Mouse (Mus musculus): ENCODE measurements around the gene Smarcb1. TPM values are rescaled to one million over a fixed set of nuclear protein-coding genes. Genes with fewer than 3 reads are reported as not detected.

Smarcb1 gene
- total RNA-seq, 2 experiments from 2014 or later, result 79.4 to 80.0 TPM

DNA sequence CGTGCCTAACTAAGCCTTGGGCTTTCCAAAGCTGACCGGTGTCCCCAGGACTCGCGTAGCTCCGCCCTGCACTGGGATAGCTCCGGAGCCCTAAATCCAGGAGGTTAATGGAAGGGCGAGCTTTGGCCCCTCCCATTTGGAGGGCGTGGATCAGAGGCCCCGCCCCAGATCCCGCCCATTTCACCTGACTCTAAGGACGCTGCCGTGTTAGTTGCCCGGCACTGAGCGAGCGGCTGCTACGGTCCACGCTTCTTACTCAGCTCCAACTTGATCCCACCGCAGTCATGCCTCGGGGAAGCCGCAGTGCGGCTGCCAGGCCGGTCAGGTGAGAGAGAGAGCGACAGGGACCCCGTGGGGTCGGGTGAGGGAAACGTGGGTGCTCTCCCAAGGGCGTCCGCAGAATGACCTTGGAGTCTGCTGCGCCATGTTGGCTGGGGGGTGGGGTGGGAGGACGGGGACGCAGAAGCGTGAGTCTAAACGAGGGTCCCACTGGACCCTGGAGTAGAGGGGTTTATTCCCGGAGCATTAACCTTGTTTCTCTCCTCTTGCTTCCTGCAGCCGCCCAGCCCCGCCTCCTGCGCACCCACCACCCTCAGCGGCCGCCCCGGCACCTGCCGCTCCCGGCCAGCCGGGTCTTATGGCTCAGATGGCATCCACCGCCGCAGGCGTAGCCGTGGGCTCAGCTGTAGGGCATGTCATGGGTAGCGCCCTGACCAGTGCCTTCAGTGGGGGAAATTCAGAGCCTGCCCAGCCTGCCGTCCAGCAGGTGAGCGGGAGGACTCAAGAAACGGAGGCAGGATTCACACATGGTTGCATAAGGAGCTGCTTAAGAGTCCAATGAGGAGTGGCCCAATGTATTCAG lies 14.5 kb upstream of the Smarcb1 start, which contains the start of gene Mmp11:
Gene Mmp11 (minus strand): TSS at position 817 of the 862 bp plus-strand sequence.
- ATAC-seq (replicated peaks; ENCODE audit: poor library complexity, severe bottlenecking), result peak; percentile 80

DNA sequence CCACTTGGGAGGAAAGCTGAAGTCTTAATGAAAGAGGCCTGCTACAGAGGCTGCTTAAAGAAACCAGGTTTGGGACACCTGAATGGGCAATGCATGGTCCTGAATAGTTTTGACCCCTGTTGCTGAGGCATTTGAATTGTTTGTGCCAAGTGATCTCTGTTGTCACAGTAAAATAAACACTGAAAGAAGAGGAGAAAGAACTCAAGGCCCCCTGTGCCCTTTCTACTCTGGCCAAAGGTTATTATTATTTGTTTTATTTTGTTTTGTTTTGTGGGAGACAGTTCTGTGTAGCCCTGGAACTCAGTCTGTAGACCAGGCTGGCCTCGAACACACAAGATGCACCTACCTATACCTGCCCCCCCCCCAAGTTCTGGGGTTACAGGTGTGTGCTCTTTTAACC lies 13.6 kb upstream of the Smarcb1 start:
- ATAC-seq (replicated peaks; ENCODE audit: poor library complexity, severe bottlenecking), result no peak

DNA sequence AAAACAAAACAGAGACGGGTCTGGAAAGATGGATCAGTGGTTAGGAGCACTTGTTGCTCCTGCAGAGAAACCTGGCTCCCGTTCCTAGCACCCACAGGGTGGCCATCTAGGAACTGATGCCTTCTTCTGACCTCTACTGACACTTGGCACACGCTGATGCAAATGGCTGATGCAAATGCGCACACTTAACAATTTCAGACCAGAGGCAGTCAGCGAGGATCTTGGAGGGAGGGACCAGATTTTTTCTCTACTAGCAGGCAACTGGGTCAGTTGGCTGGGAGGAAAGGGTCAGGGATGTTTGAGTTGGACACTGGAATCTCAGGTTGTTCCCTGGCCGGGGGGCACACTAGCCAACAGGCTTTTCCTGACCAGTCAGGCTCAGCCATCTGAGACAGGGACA lies 11.5 kb upstream of the Smarcb1 start, which contains the start of gene Chchd10:
Gene Chchd10 (plus strand): TSS at position 240 of the 400 bp plus-strand sequence.
- ATAC-seq (replicated peaks; ENCODE audit: poor library complexity, severe bottlenecking), result no peak

DNA sequence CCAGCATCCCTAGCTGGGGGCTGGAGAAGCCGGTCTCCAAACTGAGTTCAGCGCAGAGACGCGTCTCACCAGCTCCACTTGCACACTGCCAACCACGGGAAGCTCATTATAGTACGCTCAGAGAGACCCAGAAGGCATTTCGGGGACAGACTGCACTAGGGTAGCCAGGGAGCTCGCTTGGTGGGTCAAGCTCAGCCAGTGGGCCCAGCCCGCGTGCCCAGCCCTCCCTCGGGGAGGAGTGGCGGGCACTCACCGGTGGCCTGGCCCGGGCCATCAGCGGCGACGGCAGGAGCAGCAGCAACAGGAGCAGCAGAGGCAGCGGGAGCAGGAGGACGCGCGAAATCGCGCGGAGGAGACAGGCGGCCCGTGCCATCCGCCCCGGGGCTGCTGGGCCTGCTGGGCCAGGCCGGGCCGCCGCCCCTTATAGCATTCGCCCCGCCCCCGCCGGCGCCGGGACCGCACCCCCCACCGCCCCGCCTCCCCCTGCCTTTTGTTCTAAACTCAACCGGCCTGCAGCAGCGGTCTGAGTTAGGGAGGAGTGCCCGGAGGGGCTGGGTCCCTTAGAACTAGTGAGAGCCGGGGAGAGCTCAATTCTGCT lies 10.8 kb upstream of the Smarcb1 start:
- ATAC-seq (replicated peaks; ENCODE audit: poor library complexity, severe bottlenecking), result peak; percentile 49

DNA sequence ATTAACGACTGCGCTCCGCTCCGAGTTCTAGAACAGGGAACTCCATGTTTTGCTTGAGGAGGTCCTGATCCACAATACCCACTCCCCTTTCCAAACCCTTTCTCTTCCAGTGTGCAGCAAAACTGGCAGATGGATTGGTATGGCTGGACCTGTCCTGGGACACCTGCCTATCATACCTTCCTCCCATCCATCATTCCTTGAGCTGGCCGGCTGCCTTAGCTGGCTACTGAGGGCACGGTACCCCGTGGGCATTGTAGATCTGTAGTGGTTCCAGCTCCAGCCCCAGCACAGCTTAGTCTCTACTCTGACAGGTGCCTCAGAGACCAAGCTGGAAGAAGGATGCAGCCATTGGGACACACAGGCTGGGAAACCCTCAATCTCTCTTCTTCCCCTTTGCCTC lies 9.9 kb upstream of the Smarcb1 start:
- no peak for ATAC-seq (replicated peaks; ENCODE audit: poor library complexity, severe bottlenecking)

DNA sequence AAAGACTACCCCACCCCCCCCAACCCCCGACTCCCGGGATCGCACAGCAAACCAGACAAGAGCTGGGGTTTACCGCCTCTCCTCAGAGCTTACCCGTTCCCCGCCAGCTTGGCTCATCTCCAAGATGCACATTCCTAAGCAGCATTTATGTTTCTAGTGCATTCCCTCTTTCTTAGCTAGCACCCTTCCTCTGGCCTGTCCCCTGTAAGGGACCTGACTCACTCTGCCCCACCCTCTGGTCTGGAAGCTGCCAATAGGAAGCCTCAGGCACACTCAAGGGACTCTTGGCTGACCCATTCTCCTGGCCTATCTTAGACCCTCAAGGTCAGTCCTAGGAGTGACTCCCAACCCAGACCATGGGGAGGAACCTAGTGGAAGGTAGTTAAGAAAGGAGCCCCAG lies 8.9 kb upstream of the Smarcb1 start:
- no peak for ATAC-seq (replicated peaks; ENCODE audit: poor library complexity, severe bottlenecking)

DNA sequence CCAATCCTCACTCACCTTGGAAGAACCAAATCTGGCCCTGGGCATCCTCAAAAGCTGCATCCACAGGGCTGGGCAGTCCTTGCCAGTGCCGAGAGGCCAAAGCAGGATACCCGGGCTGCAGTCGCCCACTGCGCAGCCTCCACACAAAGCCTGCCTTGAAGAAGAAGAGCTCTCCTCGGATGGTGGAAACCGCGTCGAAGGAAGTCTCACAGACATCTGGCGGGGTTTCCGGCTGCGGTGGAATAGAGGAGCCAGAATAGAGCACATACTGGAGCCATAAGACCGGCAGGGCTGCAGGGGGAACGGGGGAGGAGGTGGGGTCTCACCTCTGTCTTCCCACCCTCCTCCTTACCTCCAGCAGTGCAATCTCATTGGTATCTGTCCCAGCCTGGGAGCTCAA lies 5.0 kb upstream of the Smarcb1 start:
- ATAC-seq (replicated peaks; ENCODE audit: poor library complexity, severe bottlenecking), result 0 out of 2 replicates have a peak, but pooled peaks have one; percentile 8

DNA sequence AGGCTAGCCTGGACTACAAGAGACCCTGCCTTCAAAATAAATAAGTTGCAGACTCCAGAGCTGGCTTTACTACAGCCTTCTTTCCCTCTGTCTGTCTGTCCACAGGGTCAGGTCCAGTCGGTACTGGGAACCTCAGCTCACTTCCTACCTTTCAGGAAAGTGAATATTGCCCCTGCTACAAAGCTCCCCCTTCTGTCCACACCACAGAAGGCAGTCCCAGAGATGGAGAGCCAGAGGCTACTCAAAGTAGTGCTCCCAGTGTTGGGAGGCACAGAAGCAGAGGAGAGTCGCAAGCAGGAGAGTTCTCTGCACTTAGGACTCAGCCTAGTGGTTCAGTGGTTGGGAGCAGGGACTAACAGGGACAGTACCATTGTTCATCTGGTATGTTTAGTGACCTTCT lies 2.9 kb upstream of the Smarcb1 start:
- peak; percentile 15; the same call in 1 of the 2 replicates for ATAC-seq (replicated peaks; ENCODE audit: poor library complexity, severe bottlenecking)

DNA sequence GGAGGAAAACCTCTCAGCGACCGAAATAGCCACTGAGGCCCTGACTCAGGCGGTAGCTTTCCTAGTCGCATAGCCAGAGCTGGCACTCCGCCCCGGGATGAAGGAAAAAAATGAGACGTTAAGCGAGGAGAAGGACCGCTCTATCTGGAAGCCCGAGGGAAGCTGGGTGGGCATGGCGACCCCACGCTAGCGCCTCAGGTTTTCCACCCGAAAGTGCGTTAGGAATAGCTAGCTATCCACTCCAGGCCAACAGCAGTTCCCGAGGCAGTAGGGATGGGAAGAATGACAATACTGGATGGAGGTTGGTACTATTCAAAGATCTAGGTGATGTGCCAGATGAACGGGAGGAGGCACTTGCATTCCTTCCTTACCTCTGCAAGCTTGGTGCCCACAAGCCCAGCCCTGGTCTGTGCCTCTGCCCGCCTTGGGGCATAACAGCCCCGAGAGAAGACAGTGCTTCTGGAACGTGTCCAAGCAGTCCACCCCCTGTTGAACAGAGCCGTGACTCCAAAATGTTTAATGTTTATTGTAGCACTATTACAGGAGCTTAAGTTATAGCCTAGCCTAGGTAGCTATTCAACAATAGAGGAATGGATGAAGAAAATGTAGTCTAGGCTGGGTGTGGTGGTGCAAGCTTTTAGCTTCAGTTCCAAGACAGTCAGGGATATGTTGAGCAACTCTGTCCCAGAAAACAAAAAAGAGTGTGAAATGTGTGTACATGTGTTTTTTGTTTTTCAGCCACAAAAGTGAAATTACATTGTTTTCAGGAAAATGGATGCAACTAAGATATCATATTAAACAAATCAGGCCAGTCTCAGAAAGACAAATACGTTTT lies 526 bp upstream of the Smarcb1 start:
- ATAC-seq (replicated peaks; ENCODE audit: poor library complexity, severe bottlenecking), result no peak

DNA sequence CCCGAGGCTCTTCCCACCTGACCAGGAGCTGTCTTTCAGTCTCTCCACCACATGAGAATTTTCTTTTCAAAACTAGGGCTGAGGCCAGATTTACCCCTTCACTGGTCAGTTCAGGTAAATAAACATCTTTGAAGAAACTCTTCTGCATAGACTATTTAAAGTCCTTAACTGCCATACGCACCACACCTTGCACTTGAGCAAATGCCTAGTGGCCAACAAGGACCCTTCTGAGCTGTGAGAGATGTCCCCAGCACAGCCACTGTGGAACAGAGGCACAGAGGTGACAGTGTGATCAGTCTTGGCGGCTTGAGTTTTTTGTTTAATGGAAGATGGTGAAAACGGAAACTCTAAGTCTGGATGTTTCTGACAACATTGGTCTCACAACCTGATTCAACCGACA lies 2.4 kb downstream of the Smarcb1 start:
- no peak for ATAC-seq (replicated peaks; ENCODE audit: poor library complexity, severe bottlenecking)

DNA sequence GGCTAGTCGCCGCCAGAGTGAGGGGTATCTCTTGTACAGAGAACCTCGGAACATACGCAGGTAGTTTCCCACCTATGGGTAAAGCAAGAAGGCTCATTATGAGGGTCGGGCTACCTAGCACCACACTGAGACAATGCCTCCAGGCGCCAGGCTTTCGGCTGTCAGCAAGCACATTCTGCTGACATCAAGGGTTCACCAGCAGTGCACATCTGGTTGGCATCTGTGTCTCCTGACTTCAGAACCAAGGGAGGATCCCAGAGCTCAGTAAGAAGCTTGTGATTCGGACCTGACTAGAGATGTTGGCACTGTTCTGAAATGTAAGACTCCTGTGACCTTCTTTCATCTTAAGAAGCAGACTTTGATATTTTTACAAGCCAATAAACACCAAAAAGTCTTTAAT lies 4.6 kb downstream of the Smarcb1 start:
- no peak for ATAC-seq (replicated peaks; ENCODE audit: poor library complexity, severe bottlenecking)

DNA sequence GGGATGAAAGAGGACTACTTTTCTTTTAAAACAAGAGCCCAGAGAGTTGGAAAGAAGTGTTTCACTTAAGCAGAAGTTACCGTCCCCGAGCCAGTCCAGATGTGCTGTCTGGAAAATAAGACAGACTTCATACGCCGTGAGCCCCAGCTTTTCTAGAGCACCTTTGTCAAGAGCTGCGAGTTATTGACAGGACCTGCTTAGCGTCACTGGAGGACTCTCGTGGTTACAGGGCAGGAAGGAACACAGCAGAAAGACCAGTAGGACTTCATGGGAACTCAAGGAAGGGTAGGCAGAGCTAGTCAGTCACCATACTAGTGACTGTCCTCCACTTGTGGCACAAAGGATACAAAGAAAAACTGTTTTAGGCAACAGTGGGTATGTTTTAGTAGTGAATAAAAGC lies 5.9 kb downstream of the Smarcb1 start:
- no peak for ATAC-seq (replicated peaks; ENCODE audit: poor library complexity, severe bottlenecking)

DNA sequence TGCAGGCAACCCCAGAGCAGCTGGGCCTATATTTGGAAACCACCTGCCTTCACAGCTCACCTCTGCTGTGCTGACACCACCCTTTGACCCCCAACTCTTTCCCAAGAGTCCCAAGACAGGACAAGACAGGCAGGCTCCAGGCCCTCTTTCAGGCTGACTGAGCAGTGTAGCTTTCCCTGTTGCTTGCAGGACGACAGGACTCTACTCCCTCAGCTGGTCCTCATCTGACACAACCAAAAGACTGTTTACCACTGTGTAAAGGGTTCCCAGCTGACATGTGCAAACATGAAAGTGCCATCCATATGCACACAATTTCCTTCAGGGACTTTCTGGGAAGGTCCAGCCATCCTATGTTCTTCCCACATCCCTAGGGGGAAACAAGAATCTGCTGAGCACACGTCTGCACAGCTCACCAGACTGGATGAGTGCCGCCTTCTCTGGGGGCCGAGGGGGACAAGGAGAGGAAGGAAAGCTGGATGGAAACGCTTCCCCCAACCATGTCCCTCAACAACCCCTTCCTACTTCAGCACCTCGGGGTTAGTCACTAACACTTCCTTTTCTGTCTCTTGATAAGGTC lies 8.3 kb downstream of the Smarcb1 start:
- ATAC-seq (replicated peaks; ENCODE audit: poor library complexity, severe bottlenecking), result no peak

DNA sequence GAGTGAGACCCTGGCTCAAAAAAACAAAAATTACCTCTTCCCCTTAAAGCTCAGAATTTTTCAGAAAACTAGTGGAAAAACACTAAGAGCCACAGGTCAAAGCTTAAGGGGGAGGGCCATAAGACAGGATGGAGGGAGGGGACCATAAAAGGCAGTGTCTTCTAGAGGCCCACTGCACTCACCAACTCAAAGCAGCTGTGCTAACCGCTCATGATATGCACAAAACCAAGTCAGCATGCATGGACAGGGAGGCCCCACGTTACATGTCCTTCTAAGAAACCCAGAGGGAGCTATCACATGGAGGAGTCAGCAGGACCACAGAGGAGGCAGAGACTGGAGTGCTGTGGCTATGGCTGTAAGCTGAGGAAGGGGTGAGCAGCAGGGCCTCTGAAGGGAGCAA lies 10.7 kb downstream of the Smarcb1 start:
- ATAC-seq (replicated peaks; ENCODE audit: poor library complexity, severe bottlenecking), result no peak

DNA sequence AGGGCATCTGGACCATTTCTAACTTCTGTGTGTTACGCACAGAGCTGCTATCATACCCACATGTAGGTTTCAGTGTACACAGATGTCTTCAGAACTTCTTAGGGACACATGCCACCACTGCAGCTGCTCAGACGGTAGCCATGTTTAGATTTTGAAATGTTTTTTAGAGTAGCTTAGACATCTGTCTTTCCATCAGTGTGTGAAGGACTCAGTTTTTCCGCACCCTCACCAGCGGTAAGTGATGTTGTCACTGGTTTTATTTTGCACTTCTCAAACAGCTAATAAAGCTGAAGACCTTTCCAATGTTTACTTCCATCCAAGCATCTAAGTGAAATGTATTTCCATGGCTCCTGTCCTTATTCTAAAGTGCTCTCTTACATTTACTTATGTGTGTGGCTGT lies 14.5 kb downstream of the Smarcb1 start:
- no peak for ATAC-seq (replicated peaks; ENCODE audit: poor library complexity, severe bottlenecking)

DNA sequence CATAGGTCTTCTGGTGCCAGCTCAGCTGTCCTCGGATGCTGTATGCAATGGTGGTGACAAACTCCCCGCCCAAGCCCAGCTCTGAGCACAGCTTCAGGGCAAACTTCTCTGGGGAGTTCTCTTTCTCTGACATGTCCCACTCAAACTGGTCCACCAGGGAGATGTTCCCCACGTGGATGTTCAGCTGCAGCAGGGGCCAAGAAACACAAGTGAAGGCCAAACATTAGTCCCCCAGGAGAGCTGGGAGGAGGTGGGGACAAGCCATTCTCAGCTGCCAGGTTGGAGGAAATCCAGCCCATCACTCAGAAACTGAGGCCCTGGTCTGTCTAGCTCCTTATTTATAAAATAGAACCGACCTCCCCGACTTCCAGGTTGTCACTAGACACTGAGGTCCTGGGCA lies 17.0 kb downstream of the Smarcb1 start:
- no peak for ATAC-seq (replicated peaks; ENCODE audit: poor library complexity, severe bottlenecking)

DNA sequence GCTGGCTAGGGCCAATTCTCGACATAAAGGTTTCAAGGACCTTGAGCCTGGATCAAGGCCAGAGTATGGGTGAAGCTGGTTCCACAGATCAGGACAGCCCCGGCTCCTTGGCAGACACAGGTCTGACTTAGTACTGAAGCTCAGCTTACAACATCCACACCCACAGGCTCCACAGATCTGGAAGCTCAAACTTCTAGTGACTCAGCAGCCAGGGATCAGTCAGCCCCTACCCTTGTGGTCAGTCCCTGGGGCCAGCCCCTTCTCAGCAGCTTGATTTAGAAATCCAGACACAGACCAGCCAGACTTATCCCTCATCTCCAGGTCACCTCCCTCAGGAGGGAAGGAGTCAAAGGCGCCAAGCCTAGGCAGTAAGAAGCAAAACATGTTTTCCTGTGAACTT lies 22.6 kb downstream of the Smarcb1 start:
- no peak for ATAC-seq (replicated peaks; ENCODE audit: poor library complexity, severe bottlenecking)

DNA sequence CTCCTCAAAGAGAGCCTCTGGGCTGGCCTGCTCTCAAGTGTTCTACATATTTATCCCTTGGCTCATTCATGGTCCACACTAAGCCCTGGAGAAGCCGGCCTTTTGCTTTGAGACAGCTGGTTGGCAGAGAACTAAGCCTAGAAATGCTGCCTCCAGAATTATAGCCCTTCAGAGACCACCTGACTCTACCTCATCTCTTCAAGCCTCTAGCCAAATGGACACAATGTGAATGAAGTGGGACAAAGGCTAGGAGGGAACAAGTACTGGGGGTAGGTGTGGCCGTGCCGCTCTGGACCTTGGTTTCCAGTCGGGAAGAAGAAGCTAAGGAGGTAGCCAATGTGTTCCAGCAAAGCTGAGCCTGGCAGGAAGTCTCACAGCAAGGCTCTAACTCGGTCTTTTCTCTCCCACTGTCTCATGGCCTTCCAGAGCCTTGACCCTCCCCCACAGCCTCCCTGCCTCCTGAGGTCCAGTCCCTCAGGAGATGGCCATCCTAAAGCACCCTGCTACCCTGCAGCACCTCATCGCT lies 23.3 kb downstream of the Smarcb1 start:
- ATAC-seq (replicated peaks; ENCODE audit: poor library complexity, severe bottlenecking), result no peak

DNA sequence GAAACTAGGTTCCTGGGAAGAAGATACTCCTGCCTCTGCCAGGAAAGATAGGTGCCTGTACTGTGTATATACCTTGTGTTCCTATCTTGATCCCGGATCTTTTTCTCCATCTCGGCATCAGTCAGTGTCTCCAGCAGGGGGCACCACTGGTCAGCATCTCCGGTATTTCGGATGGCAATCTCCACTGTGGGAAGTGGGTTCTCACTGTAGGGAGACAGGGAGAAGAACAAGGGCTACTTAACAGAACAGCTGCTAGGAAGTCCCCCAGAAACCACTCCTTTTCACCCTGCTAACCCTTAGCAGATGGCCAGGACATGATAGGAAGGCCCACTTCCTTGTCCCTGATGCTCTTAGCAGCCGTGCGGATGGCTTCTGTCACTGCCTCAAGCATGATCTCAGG lies 24.0 kb downstream of the Smarcb1 start:
- 0 out of 2 replicates have a peak, but pooled peaks have one; percentile 10 for ATAC-seq (replicated peaks; ENCODE audit: poor library complexity, severe bottlenecking)

DNA sequence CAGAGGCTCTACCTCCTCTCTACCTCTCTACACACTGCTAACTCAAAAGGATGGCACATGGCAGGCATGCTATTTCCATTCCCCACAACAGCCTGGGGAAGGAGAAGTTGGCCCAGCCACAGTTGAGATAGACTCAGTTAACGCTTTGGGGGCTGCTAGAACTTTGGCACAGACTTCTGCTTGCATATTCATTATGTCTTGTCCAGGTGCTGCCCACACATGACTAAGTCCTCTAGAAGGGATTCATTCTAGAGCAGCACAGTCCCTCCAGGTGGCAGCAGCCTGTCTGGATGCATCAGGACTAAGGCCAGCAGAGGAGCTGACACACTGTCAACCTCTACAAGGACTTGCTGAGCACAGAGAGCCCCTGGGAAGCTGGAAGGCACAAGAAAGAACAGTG lies 25.2 kb downstream of the Smarcb1 start:
- ATAC-seq (replicated peaks; ENCODE audit: poor library complexity, severe bottlenecking), result no peak
